Mouse (Mus musculus) MEL (cell line): Measurements from ENCODE around the gene Nell1.

Source experiments
- EP300 ChIP-seq, 2 experiments: IDR thresholded peaks; 2 replicates each; pipeline ENCODE4 v1.6.1; 2011; ENCODE audit warnings: improper control_type of control experiment in 2 of 2, low read length in 2 of 2, low read depth in 1 of 2, mild to moderate bottlenecking in 1 of 2
- GATA1 ChIP-seq: IDR thresholded peaks from 2 replicates; pipeline ENCODE4 v1.6.1; 2011; ENCODE audit warnings: low read depth, low read length, improper control_type of control experiment
- MAFK ChIP-seq: IDR thresholded peaks from 2 replicates; pipeline ENCODE4 v1.6.1; 2011; ENCODE audit warnings: low read depth, mild to moderate bottlenecking, low read length, improper control_type of control experiment, borderline replicate concordance

DNA sequence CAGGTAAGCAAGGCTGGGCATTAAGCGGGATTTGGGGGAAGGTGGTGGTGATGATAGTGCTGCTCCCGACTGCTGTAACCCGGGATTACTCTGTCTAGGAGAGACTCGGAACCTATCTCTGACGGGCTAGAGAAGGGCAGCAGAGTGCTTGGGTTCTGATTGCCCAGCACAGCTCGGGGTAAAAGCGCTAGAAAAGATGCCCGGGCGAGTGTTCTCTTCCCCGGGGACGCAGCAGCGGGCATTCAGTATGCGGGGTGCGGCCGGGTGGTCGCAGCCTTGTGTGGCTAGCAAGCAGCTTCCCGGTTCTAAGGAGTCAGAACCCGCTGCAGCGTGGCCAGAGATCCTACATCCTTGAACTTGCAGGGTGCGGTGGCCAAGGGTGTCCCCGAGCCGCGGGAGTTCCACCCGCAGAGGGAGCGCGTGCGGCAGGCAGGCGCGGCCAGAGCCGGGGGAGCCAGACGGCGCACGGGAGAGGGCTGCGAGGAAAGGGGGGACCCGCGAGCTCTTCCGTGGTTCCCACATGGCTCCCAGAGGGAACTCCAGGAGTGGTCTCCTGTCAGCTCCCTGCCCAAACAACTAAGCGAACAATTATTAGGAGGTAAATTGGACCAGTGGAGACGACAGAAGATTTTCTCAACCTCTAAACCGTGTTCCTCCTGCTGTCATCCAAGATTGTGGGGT is 917 bp downstream of the Nell1 start:
- TF ChIP-seq MAFK (no peak), EP300 (IDR thresholded peaks at IDR 0.05; ENCODE audit: low read depth in 1 of 2, low read length in 2 of 2) (no peak), GATA1 (no peak)
